In the genomic region with DNA sequence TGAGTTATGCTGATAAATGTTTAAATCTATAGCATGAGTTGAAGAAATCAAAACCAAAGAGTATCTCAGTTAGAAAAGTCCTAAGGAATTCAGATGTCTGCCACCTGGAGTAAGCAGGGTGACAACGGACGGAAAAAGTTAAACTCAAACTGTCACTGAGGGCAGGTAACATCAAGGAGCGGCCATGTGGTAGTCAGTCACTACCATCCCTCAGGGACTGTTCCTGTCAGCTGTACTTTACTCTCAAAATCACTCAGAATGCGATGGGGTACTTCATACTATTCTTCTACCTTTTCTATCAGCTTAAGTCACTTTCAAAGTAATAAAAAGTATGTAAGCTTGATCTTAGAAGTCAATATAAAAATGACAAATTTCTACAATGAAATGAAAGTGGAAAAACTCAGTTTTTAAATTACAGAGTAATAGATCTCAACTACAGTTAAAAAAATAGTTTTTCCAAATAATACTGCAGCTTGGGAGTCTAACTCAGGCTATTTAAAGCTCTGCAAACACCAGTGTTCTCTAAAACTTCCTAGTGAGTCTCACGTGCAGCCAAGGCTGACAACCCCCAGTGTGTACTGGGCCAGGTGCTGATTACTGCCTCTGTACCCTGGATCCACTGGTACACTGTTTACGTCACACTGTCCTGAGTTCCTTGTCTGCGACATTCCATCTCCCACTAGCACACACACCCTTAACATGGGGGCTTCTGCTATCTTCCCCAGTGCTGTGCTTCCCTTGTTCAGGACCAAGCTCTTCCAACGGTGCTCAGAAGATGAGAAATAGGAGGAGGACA, we compare ENCODE assay signal across 19 mouse cellular contexts. TPM values are rescaled to one million over a fixed set of nuclear protein-coding genes. Genes with fewer than 3 reads are reported as not detected.
DNase-seq lines count a peak whose midpoint lies in the region; ATAC-seq and TF ChIP-seq lines count a peak whose summit lies in the region.
"Had no signal": no experiment of that assay in that cellular context is flagged by ENCODE, and none has a peak within 500 bp of the region (broad histone marks: within the 10 kb centered on the region; RNA-seq: fewer than 3 reads in every experiment).

No protein-coding gene starts in this region.

- H3K27me3 ChIP-seq in heart, embryonic 10.5 days (ENCODE audit: insufficient read depth, poor library complexity, severe bottlenecking), result no peaks in the 10 kb centered on the region
- no peaks in the 10 kb centered on the region for H3K27me3 ChIP-seq in intestine, embryonic 16.5 days (replicated peaks; ENCODE audit: control insufficient read depth, insufficient read depth, low read length)
- H3K27me3 ChIP-seq: forebrain, embryonic 15.5 days; limb, embryonic 13.5 days; midbrain, embryonic 13.5 days had no signal

- 0 out of 2 replicates have a peak, but pooled peaks cover 3% of the 10 kb centered on the region for H3K4me1 ChIP-seq in heart, embryonic 10.5 days
- peaks cover 13% of the 10 kb centered on the region for H3K4me1 ChIP-seq in lung, adult 2 months (ENCODE audit: control insufficient read depth, insufficient read depth, low read length)
- peaks cover 4% of the 10 kb centered on the region; the same call in 1 of the 2 replicates for H3K4me1 ChIP-seq in intestine, embryonic 16.5 days (ENCODE audit: control insufficient read depth, insufficient read depth, low read length)
- H3K4me1 ChIP-seq: limb, embryonic 13.5 days; midbrain, embryonic 13.5 days had no signal

- no peak overlapping the region for H3K9ac ChIP-seq in intestine, embryonic 16.5 days (ENCODE audit: low read depth, low read length)
- H3K9ac ChIP-seq: forebrain, embryonic 15.5 days; limb, embryonic 13.5 days; midbrain, embryonic 13.5 days had no signal

- H3K27ac ChIP-seq in heart, embryonic 10.5 days, result no peak overlapping the region
- no peak overlapping the region for H3K27ac ChIP-seq in intestine, embryonic 16.5 days (ENCODE audit: low read length)
- H3K27ac ChIP-seq: forebrain, embryonic 15.5 days; hindbrain, postnatal 0 days; limb, embryonic 13.5 days; midbrain, embryonic 13.5 days had no signal

- H3K36me3 ChIP-seq in heart, embryonic 10.5 days, result peaks cover 31% of the 10 kb centered on the region; the same call in 1 of the 2 replicates
- H3K36me3 ChIP-seq in intestine, embryonic 16.5 days (ENCODE audit: control insufficient read depth, insufficient read depth, low read length), result no peaks in the 10 kb centered on the region

- 74% methylated on average over 8 of the region's 8 CpGs for whole genome bisulfite sequencing in heart, embryonic 10.5 days
- 61% methylated on average over 8 of the region's 8 CpGs for WGBS in lung, adult 2 months
- WGBS in intestine, embryonic 16.5 days, result 78% methylated on average over 8 of the region's 8 CpGs

- peak; percentile 14 for DNase-seq in heart, adult 8-10 months (ENCODE audit: low spot score)
- DNase-seq in heart, embryonic 10.5 days (ENCODE audit: low spot score), result no peak
- DNase-seq in lung, postnatal 25 days (ENCODE audit: low spot score), result peak; percentile 8
- no peak for DNase-seq in lung, adult 2 months
- DNase-seq in adrenal gland, postnatal 36 days, result no peak
- DNase-seq: adrenal gland, adult 8-10 months; cerebellum, adult 8-10 months; embryo, embryonic 11 days; spleen, adult 18-20 months; thymus, postnatal 36 days had no signal

- no peaks in the 10 kb centered on the region for H3K9me3 ChIP-seq in heart, embryonic 10.5 days
- H3K9me3 ChIP-seq in intestine, embryonic 16.5 days (ENCODE audit: control insufficient read depth, low read length), result no peaks in the 10 kb centered on the region
- H3K9me3 ChIP-seq: forebrain, embryonic 15.5 days; G1E; limb, embryonic 13.5 days; midbrain, embryonic 13.5 days had no signal

- no peak overlapping the region for H3K4me2 ChIP-seq in intestine, embryonic 16.5 days (ENCODE audit: low read depth, low read length)
- H3K4me2 ChIP-seq: forebrain, embryonic 15.5 days; limb, embryonic 13.5 days; midbrain, embryonic 13.5 days had no signal

- H3K4me3 ChIP-seq in heart, embryonic 10.5 days, result no peak overlapping the region
- H3K4me3 ChIP-seq in lung, adult 2 months (replicated peaks; ENCODE audit: extremely low read depth, low read depth, low read length), result no peak overlapping the region
- H3K4me3 ChIP-seq in intestine, embryonic 16.5 days (ENCODE audit: low read length), result no peak overlapping the region
- H3K4me3 ChIP-seq: forebrain, embryonic 15.5 days; limb, embryonic 13.5 days; midbrain, embryonic 13.5 days; myocyte had no signal

- TF ChIP-seq CTCF in lung, adult 2 months (IDR thresholded peaks at IDR 0.05; ENCODE audit: insufficient read depth, low read length), result no peak

- no peak for TF ChIP-seq POLR2A in lung, adult 2 months (IDR thresholded peaks at IDR 0.05; ENCODE audit: borderline replicate concordance, extremely low read depth, low read depth, low read length)

- ATAC-seq in intestine, embryonic 16.5 days, result peak; percentile 57; the same call in 1 of the 2 replicates
- ATAC-seq in inflammation-experienced regulatory T-cells, adult 6 months, result no peak
- no peak for ATAC-seq in activated CD4-positive, CD25-positive, alpha-beta regulatory T cell, adult 4 months
- ATAC-seq: forebrain, embryonic 15.5 days; hindbrain, postnatal 0 days; midbrain, embryonic 13.5 days had no signal

RNA-seq across cellular contexts. Expression of gene Sos2, which starts 35.6 kb away (rescaled TPM):
- 10 to 100 TPM; 36.6 to 44.0 (median 41.1) TPM for total RNA-seq in heart, adult 8-10 months (2022)
- 5.6 and 6.8 TPM in 2 replicates for polyA plus RNA-seq in heart, embryonic 10.5 days (2016; fragmentation: Nextera tagmentation; extraction: Ambion mirVana)
- 17.6 and 25.1 TPM in 2 replicates for polyA plus RNA-seq in lung, adult 2 months (2012; rRNA removed)
- polyA plus RNA-seq in intestine, embryonic 16.5 days (2015; fragmentation: Nextera tagmentation; extraction: Ambion mirVana), result 7.0 and 7.2 TPM in 2 replicates
- 10 to 100 TPM; 13.4 to 23.9 (median 14.5) TPM for polyA plus RNA-seq in inflammation-experienced regulatory T-cells, adult 6 months (2017; shearing (Covaris generic))
- polyA plus RNA-seq in activated CD4-positive, CD25-positive, alpha-beta regulatory T cell, adult 4 months (2017; shearing (Covaris generic)), result 10 to 100 TPM; 10.0 to 13.7 TPM
- 10 to 100 TPM; 41.7 to 46.9 TPM for total RNA-seq in adrenal gland, postnatal 36 days (2021)

Comparison
In these comparisons a context has a peak if more than half of its experiments do, and no peak if none do; other contexts are left out.
1. DNase-seq: peak in heart, adult 8-10 months (single experiment) and lung, postnatal 25 days (single experiment); none in heart, embryonic 10.5 days (single experiment), lung, adult 2 months (single experiment) and adrenal gland, postnatal 36 days (0 of 2).